Mouse (Mus musculus): ENCODE measurements at regions not wholly inside any gene's neighbourhood (a gene's known extent, or its start where the extent isn't known, plus 50 kb on each side); places are given as distances from the start of the nearest gene placed in this dataset.

GRCm38 (mm10) chr2:77333394-77334079 lies 53.1 kb upstream of the Sestd1 start:
- no peak overlapping the region for H3K9ac ChIP-seq (replicated peaks)
- H3K9me3 ChIP-seq = no peaks in the 10 kb centered on the region
- no peaks in the 10 kb centered on the region for H3K27me3 ChIP-seq
- WGBS = 52% methylated on average over 8 of the region's 8 CpGs
- H3K4me1 ChIP-seq = no peaks in the 10 kb centered on the region
- no peak overlapping the region for H3K4me3 ChIP-seq
- no peak overlapping the region for H3K4me2 ChIP-seq (replicated peaks)
- H3K36me3 ChIP-seq = no peaks in the 10 kb centered on the region
- no peak overlapping the region; the same call in 1 of the 2 replicates for H3K27ac ChIP-seq (replicated peaks)
- no peak for ATAC-seq (replicated peaks)
